Mouse (Mus musculus) mammary gland, adult 2 months (tissue): ENCODE data around the gene Htr3b. TPM values are rescaled to one million over a fixed set of nuclear protein-coding genes. Genes with fewer than 3 reads are reported as not detected.

Source experiments
- polyA plus RNA-seq: library from polyadenylated mRNA; depleted of rRNA; stranded (reverse); fragments of >200 nt; gene quantifications from 2 replicates; pipeline ENCODE4 v1.2.3, GENCODE M21; 2012; ENCODE audit warnings: low replicate concordance; rRNA removed

Htr3b gene
- not detected in 2 replicates for polyA plus RNA-seq

GRCm38 (mm10) chr9:48964587-48965040, at the start of gene Htr3b:
Gene Htr3b (minus strand): TSS chr9:48964990.

GRCm38 (mm10) chr9:48984845-48985707, 20.3 kb upstream of the Htr3b start, which contains the start of gene Usp28:
Gene Usp28 (plus strand): TSS chr9:48985375.

GRCm38 (mm10) chr9:48910885-48911537, 53.8 kb downstream of the Htr3b start, which contains the start of gene Htr3a:
Gene Htr3a (minus strand): TSS chr9:48911099.

Other genes starting within 250 kb of the Htr3b start
- 18.0 and 20.4 TPM in 2 replicates for gene Zbtb16, start 128.8 kb downstream of the Htr3b start, polyA plus RNA-seq
- gene Htr3a, start 53.9 kb downstream of the Htr3b start, polyA plus RNA-seq, result not detected in 2 replicates
- gene Usp28, start 20.4 kb upstream of the Htr3b start, polyA plus RNA-seq, result 8.7 and 22.7 TPM in 2 replicates
- gene Zw10, start 90.6 kb upstream of the Htr3b start, polyA plus RNA-seq, result 6.4 and 12.5 TPM in 2 replicates
- 0.93 and 1.8 TPM in 2 replicates for gene Tmprss5, start 116.3 kb upstream of the Htr3b start, polyA plus RNA-seq